Mouse (Mus musculus): ENCODE measurements around the gene Gpatch8.
A peak's percentile ranks its signal among the peaks of the same experiment; 100 is the strongest.

The Gpatch8 gene

GRCm38 (mm10) chr11:102434816-102435705 lies 121.1 kb downstream of the Gpatch8 start:
- DNase-seq (ENCODE audit: low read depth, low spot score): no peak

GRCm38 (mm10) chr11:102434406-102434805 lies 121.8 kb downstream of the Gpatch8 start:
- no peak for DNase-seq (ENCODE audit: low read depth, low spot score)

- no peak for DNase-seq (ENCODE audit: low read depth, low spot score)
These were observed 122.3 kb downstream of the Gpatch8 start for GRCm38 (mm10) chr11:102433866-102434265.

GRCm38 (mm10) chr11:102432896-102433295 lies 123.3 kb downstream of the Gpatch8 start:
- DNase-seq (ENCODE audit: low read depth, low spot score): no peak

GRCm38 (mm10) chr11:102432115-102432843 lies 123.9 kb downstream of the Gpatch8 start:
- no peak for DNase-seq (ENCODE audit: low read depth, low spot score)

GRCm38 (mm10) chr11:102431728-102432114 lies 124.5 kb downstream of the Gpatch8 start:
- no peak for DNase-seq (ENCODE audit: low read depth, low spot score)

GRCm38 (mm10) chr11:102431018-102431645 lies 125.1 kb downstream of the Gpatch8 start:
- no peak for DNase-seq (ENCODE audit: low read depth, low spot score)

- peak; percentile 92 for DNase-seq (ENCODE audit: low read depth, low spot score)
These were observed 125.8 kb downstream of the Gpatch8 start, which contains the start of gene Grn for GRCm38 (mm10) chr11:102430121-102431017. Grn (plus strand) TSS chr11:102430315.

- no peak for DNase-seq (ENCODE audit: low read depth, low spot score)
These were observed 126.6 kb downstream of the Gpatch8 start for GRCm38 (mm10) chr11:102429551-102429950.

- no peak for DNase-seq (ENCODE audit: low read depth, low spot score)
These were observed 127.1 kb downstream of the Gpatch8 start for GRCm38 (mm10) chr11:102428981-102429540.
